Mouse (Mus musculus) ES-E14 (cell line): ENCODE measurements around the gene Cd33.

Source experiments
- CHD2 ChIP-seq: IDR thresholded peaks from 2 replicates; pipeline ENCODE4 v1.6.1; 2014; ENCODE audit warnings: mild to moderate bottlenecking, low read depth, low read length, inconsistent platforms
- HCFC1 ChIP-seq: IDR thresholded peaks from 2 replicates; pipeline ENCODE4 v1.6.1; 2012; ENCODE audit warnings: low read length, inconsistent platforms, borderline replicate concordance; ENCODE audit not compliant: insufficient read depth
- MAFK ChIP-seq: IDR thresholded peaks from 2 replicates; pipeline ENCODE4 v1.6.1; 2014; ENCODE audit warnings: mild to moderate bottlenecking, low read depth, low read length, inconsistent platforms; ENCODE audit not compliant: insufficient read depth
- ZC3H11A ChIP-seq: IDR thresholded peaks from 2 replicates; pipeline ENCODE4 v1.6.1; 2012; ENCODE audit warnings: low read depth, mild to moderate bottlenecking, inconsistent platforms, low read length, borderline replicate concordance

GRCm38 (mm10) chr7:43489631-43490125 is 54.5 kb downstream of the Cd33 start, which contains the start of gene Iglon5:
- TF ChIP-seq MAFK (no peak), ZC3H11A (no peak), HCFC1 (no peak), CHD2 (no peak)
